Mouse (Mus musculus) C2C12 (cell line): ENCODE measurements at regions not wholly inside any gene's neighbourhood (a gene's known extent, or its start where the extent isn't known, plus 50 kb on each side); places are given as distances from the start of the nearest gene placed in this dataset.

Source experiments
- CEBPB ChIP-seq: IDR thresholded peaks from one replicate; pipeline ENCODE4 v1.6.1; 2011; ENCODE audit warnings: low read depth, mild to moderate bottlenecking, control low read depth, moderate library complexity
- CTCF ChIP-seq: IDR thresholded peaks from one replicate; pipeline ENCODE4 v1.5.1; 2011; ENCODE audit not compliant: control insufficient read depth, insufficient read depth, insufficient read length
- FOSL1 ChIP-seq: IDR thresholded peaks from one replicate; pipeline ENCODE4 v1.8.0; 2011; ENCODE audit warnings: mild to moderate bottlenecking, low read length; ENCODE audit not compliant: poor library complexity, insufficient read depth, severe bottlenecking
- MAX ChIP-seq: IDR thresholded peaks from one replicate; pipeline ENCODE4 v1.6.1; 2011; ENCODE audit warnings: mild to moderate bottlenecking, control low read depth
- MYOG ChIP-seq: IDR thresholded peaks from one replicate; pipeline ENCODE4 v1.6.1; 2011; ENCODE audit not compliant: control insufficient read depth, insufficient read length; ENCODE audit errors: extremely low read depth

DNA sequence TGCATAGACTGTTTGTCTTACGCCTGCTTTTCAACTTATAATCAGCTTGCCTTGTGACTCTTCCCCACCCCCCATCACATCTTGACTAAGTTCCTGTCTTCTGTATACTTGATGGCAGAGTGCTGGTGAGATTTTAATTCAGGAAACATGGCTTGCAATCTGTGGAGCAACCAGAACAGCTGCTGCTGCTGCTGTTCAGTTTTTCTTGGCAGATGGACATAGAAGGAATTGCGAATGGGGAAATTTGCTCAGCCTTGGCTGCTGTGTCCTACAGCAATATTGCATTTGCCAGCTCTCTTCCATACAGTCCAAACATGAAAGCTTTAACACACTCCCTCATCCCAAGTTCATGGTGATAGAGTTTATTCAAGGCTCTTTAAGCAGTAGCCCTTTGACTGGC, 262.3 kb downstream of the Pros1 start:
- no peak for TF ChIP-seq CTCF
- no peak for TF ChIP-seq MYOG
- no peak for TF ChIP-seq CEBPB
- TF ChIP-seq MAX: no peak
- TF ChIP-seq FOSL1: no peak
